Mouse (Mus musculus) liver, postnatal 0 days (tissue): ENCODE measurements around the gene Elovl6.

ENCODE experiments used
- CTCF ChIP-seq: sonication (generic); IDR thresholded peaks from 2 replicates; pipeline ENCODE4 v1.5.1; 2016; ENCODE audit warnings: antibody characterized with exemption, low read depth
- EP300 ChIP-seq: IDR thresholded peaks from 2 replicates; pipeline ENCODE4 v1.6.1; 2016; ENCODE audit warnings: antibody characterized with exemption, low read depth, mild to moderate bottlenecking

- TF ChIP-seq CTCF (no peak), EP300 (no peak)
These were observed 22.3 kb downstream of the Elovl6 start for GRCm38 (mm10) chr3:129554436-129554835.
